Mouse (Mus musculus): Measurements from ENCODE around the gene Zc4h2. TPM values are rescaled to one million over a fixed set of nuclear protein-coding genes. Genes with fewer than 3 reads are reported as not detected.

Zc4h2 gene
- polyA plus RNA-seq (2015; fragmentation: Nextera tagmentation; extraction: Ambion mirVana): 4.9 and 5.1 TPM in 2 replicates

GRCm38 (mm10) chrX:95657804-95658599 is at the start of gene Zc4h2:
Gene Zc4h2, minus strand, starts transcription at chrX:95658509.
- Histone ChIP-seq H3K9ac (ENCODE audit: low read length) (peak within 1 kb of the TSS; percentile 43), H3K36me3 (ENCODE audit: control insufficient read depth, insufficient read depth, low read length) (no peaks in the 10 kb centered on the region), H3K4me1 (replicated peaks; ENCODE audit: control insufficient read depth, insufficient read depth) (no peaks in the 10 kb centered on the region), H3K9me3 (ENCODE audit: control insufficient read depth, low read length) (no peaks in the 10 kb centered on the region), H3K4me2 (replicated peaks; ENCODE audit: low read depth) (peak within 1 kb of the TSS; percentile 45), H3K27me3 (ENCODE audit: control insufficient read depth, insufficient read depth, low read length) (no peaks in the 10 kb centered on the region), H3K27ac (replicated peaks) (no peak within 1 kb of the TSS), H3K4me3 (ENCODE audit: low read depth, low read length) (peak within 1 kb of the TSS; percentile 46)
- 24% methylated on average over 7 of the region's 7 CpGs for WGBS
- DNase-seq (ENCODE audit: low spot score): peak; percentile 71
- TF ChIP-seq EP300 (optimal IDR thresholded peaks at IDR 0.05) (no peak), CTCF (IDR thresholded peaks at IDR 0.05; ENCODE audit: low read depth) (no peak)
- peak; percentile 96 for ATAC-seq (ENCODE audit: low FRiP score, low TSS enrichment)

- WGBS: 39% methylated on average over 1 of the region's 1 CpGs
- H3K36me3 ChIP-seq (ENCODE audit: control insufficient read depth, insufficient read depth, low read length): no peaks in the 10 kb centered on the region
- DNase-seq (ENCODE audit: low spot score) (no peak), ATAC-seq (ENCODE audit: low FRiP score, low TSS enrichment) (no peak)
- H3K9me3 ChIP-seq (ENCODE audit: control insufficient read depth, low read length): no peaks in the 10 kb centered on the region
- H3K27me3 ChIP-seq (ENCODE audit: control insufficient read depth, insufficient read depth, low read length): no peaks in the 10 kb centered on the region
- no peak overlapping the region for H3K4me2 ChIP-seq (replicated peaks; ENCODE audit: low read depth)
- no peak overlapping the region for H3K27ac ChIP-seq (replicated peaks)
- no peak overlapping the region for H3K4me3 ChIP-seq (ENCODE audit: low read depth, low read length)
- H3K9ac ChIP-seq (ENCODE audit: low read length): no peak overlapping the region
- H3K4me1 ChIP-seq (replicated peaks; ENCODE audit: control insufficient read depth, insufficient read depth): no peaks in the 10 kb centered on the region
- peak; percentile 47 for TF ChIP-seq CTCF (IDR thresholded peaks at IDR 0.05; ENCODE audit: low read depth)
- no peak for TF ChIP-seq EP300 (optimal IDR thresholded peaks at IDR 0.05)
Observed at GRCm38 (mm10) chrX:95687119-95687518, 28.8 kb upstream of the Zc4h2 start.

- no peak overlapping the region for H3K4me2 ChIP-seq (replicated peaks; ENCODE audit: low read depth)
- no peaks in the 10 kb centered on the region for H3K36me3 ChIP-seq (ENCODE audit: control insufficient read depth, insufficient read depth, low read length)
- no peak overlapping the region for H3K27ac ChIP-seq (replicated peaks)
- H3K4me1 ChIP-seq (replicated peaks; ENCODE audit: control insufficient read depth, insufficient read depth): no peaks in the 10 kb centered on the region
- no peaks in the 10 kb centered on the region for H3K9me3 ChIP-seq (ENCODE audit: control insufficient read depth, low read length)
- DNase-seq (ENCODE audit: low spot score) (no peak), ATAC-seq (ENCODE audit: low FRiP score, low TSS enrichment) (no peak)
- WGBS: 95% methylated on average over 1 of the region's 1 CpGs
- H3K27me3 ChIP-seq (ENCODE audit: control insufficient read depth, insufficient read depth, low read length): no peaks in the 10 kb centered on the region
- H3K4me3 ChIP-seq (ENCODE audit: low read depth, low read length): no peak overlapping the region
- H3K9ac ChIP-seq (ENCODE audit: low read length): no peak overlapping the region
- TF ChIP-seq CTCF (IDR thresholded peaks at IDR 0.05; ENCODE audit: low read depth) (no peak), EP300 (optimal IDR thresholded peaks at IDR 0.05) (no peak)
Observed at GRCm38 (mm10) chrX:95682206-95682605, 23.9 kb upstream of the Zc4h2 start.

- WGBS: 22% methylated on average over 12 of the region's 12 CpGs
- TF ChIP-seq CTCF (IDR thresholded peaks at IDR 0.05; ENCODE audit: low read depth): no peak
- TF ChIP-seq EP300 (optimal IDR thresholded peaks at IDR 0.05): no peak
- Histone ChIP-seq H3K27ac (replicated peaks) (no peak overlapping the region), H3K9me3 (ENCODE audit: control insufficient read depth, low read length) (no peaks in the 10 kb centered on the region), H3K36me3 (ENCODE audit: control insufficient read depth, insufficient read depth, low read length) (no peaks in the 10 kb centered on the region), H3K4me3 (ENCODE audit: low read depth, low read length) (peak overlapping the region; percentile 46), H3K4me2 (replicated peaks; ENCODE audit: low read depth) (peak overlapping the region; percentile 45), H3K4me1 (replicated peaks; ENCODE audit: control insufficient read depth, insufficient read depth) (no peaks in the 10 kb centered on the region), H3K27me3 (ENCODE audit: control insufficient read depth, insufficient read depth, low read length) (no peaks in the 10 kb centered on the region), H3K9ac (ENCODE audit: low read length) (peak overlapping the region; percentile 43)
- peak; percentile 21; the same call in 1 of the 2 replicates for ATAC-seq (ENCODE audit: low FRiP score, low TSS enrichment)
- peak; percentile 13 for DNase-seq (ENCODE audit: low spot score)
Observed at GRCm38 (mm10) chrX:95658600-95659084, 333 bp upstream of the Zc4h2 start.

DNA sequence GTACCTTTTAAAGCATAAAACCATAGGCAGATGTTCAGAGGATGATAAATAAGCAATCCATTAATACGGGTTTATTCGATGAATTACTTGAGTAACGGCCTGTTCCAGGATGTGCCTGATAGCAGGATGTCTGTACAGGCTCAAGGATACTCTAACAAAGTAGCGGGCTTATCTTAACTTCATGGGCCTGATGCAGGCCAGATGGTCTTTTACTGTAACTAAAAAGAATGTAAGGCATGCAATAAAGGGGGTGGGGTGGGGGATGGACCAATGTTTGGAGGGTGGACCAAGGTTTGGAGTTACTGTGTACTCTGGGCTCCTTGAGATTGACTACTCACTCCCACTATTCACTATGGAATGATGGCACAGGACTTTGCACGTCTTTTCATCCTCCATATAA is 57.7 kb downstream of the Zc4h2 start:
- H3K4me3 ChIP-seq (ENCODE audit: low read depth, low read length): no peak overlapping the region
- no peaks in the 10 kb centered on the region for H3K9me3 ChIP-seq (ENCODE audit: control insufficient read depth, low read length)
- DNase-seq (ENCODE audit: low spot score) (no peak), ATAC-seq (ENCODE audit: low FRiP score, low TSS enrichment) (no peak)
- 47% methylated on average over 5 of the region's 5 CpGs for WGBS
- H3K9ac ChIP-seq (ENCODE audit: low read length): no peak overlapping the region
- TF ChIP-seq CTCF (IDR thresholded peaks at IDR 0.05; ENCODE audit: low read depth): no peak
- TF ChIP-seq EP300 (optimal IDR thresholded peaks at IDR 0.05): no peak
- H3K27ac ChIP-seq (replicated peaks): no peak overlapping the region
- no peak overlapping the region for H3K4me2 ChIP-seq (replicated peaks; ENCODE audit: low read depth)
- no peaks in the 10 kb centered on the region for H3K4me1 ChIP-seq (replicated peaks; ENCODE audit: control insufficient read depth, insufficient read depth)
- H3K36me3 ChIP-seq (ENCODE audit: control insufficient read depth, insufficient read depth, low read length): no peaks in the 10 kb centered on the region
- H3K27me3 ChIP-seq (ENCODE audit: control insufficient read depth, insufficient read depth, low read length): no peaks in the 10 kb centered on the region

Other genes with a start within 250 kb of the Zc4h2 start
- gene Amer1, start 213.6 kb downstream of the Zc4h2 start, polyA plus RNA-seq (2015; fragmentation: Nextera tagmentation; extraction: Ambion mirVana): 6.8 and 6.9 TPM in 2 replicates
- gene Asb12, start 100.5 kb downstream of the Zc4h2 start, polyA plus RNA-seq (2015; fragmentation: Nextera tagmentation; extraction: Ambion mirVana): 0.15 TPM in 1 of 2 replicates, not detected in the other
- gene Pfn5, start 100.4 kb downstream of the Zc4h2 start, polyA plus RNA-seq (2015; fragmentation: Nextera tagmentation; extraction: Ambion mirVana): not detected in 2 replicates
- 0.74 and 0.85 TPM in 2 replicates for gene Zc3h12b, start 53.2 kb upstream of the Zc4h2 start, polyA plus RNA-seq (2015; fragmentation: Nextera tagmentation; extraction: Ambion mirVana)